Mouse (Mus musculus): ENCODE data around the gene Tmem258.
A peak's percentile ranks its signal among the peaks of the same experiment; 100 is the strongest.

The Tmem258 gene

DNA sequence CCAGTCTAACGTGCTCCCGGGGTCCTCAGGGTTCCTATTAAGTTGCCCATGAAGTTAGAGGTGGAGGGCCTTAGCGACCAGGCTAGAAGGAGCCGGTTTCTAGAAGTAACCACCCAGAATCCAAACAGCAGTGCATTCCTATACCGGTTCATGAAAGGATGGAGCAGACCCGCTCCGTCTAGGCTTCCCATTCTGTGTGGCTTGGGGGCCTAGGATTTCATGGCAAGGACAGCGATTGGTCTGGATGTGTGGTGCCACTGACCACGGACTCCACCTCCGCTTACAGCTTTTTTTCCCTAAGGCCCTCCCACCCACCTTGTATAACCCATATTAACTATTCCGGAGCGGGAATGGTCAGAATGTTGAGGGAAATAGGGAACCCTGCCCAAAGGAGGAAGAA, 19.7 kb upstream of the Tmem258 start:
- peak; percentile 37 for DNase-seq (ENCODE audit: low spot score)

DNA sequence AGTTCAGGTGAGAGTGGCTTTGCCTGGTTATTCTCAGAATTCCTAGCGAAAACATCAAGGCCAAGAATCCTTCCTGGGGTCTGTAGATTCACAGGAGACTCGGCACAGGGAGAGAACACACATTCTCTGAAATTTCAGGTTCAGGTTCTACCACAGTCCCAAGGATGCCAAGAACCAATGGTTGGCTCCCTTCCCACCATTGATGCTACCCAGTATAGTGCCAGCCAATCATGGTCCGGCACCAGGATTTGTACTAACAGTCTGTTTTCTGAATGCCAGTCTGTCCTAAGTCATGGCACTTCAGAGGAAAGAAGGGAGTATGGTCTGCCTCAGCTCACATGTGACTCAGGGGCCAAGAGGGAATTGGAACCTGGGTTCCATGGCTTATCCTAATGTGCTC, 17.9 kb upstream of the Tmem258 start:
- no peak for DNase-seq (ENCODE audit: low spot score)

DNA sequence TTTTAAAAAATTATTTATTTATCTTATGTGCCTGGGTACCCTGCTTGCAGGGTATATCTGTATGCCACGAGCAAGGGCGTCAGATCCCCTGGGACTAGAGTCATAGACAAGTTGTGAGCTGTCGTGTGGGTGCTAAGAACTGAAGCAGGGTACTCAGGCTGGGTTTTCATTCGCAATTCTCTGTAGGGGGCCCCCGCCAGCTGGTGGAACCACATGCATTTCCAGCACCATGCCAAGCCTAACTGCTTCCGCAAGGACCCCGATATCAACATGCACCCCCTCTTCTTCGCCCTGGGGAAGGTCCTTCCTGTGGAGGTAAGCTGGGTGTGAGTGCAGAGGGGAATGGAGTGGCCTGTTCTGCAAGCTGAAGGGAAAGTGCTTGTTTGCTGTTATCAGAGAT, 17.2 kb upstream of the Tmem258 start:
- DNase-seq (ENCODE audit: low spot score), result no peak

DNA sequence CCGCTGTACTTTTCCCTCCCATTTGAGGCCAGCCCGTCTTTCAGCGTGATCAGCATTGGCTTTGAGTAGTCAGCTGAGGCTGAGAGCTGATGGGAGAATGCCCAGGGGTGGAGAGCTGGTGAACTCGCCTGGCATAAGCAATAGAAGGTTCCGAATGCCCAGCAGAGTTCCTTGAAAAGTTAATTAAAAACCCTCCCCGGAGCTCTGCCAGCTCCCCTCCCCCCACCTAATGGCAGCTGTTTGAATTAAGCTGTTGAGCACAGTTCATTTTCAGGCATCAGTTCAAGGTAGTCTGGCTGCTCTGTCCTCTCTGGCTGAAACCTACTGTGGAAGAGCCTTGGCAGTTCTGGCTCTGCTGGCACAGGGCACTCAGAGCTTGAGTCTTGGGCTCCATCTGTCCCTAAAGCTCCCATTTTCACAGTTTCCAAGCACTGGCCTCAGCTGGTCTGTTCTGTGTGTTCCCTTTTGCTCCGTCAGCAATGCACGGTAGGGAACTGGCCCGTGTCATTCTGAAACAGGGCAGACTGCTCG, 15.5 kb upstream of the Tmem258 start:
- DNase-seq (ENCODE audit: low spot score), result peak; percentile 74

- DNase-seq (ENCODE audit: low spot score), result no peak
These were observed 14.8 kb upstream of the Tmem258 start for GRCm38 (mm10) chr19:10189022-10189421.

DNA sequence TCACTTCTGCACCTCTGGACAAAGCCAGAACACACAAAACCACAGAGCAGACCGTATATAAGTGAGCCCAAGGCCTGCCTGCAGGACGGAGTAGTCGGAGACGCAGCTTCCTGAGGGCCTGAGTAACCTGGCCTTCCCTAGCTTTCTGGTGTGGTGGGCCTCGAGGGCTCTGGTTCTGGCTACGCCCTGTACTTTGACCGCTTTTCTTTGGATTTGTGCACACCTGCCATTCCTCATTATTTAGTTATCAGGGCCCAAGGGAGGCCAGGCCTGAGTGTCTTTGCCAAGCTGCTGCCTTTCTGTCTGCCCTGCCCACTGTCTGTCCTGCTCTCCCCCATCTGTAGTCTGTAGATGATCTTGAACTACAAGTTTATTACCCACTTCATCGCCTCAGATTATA, 13.9 kb upstream of the Tmem258 start:
- DNase-seq (ENCODE audit: low spot score), result no peak

- DNase-seq (ENCODE audit: low spot score), result peak; percentile 79
These were observed 13.0 kb upstream of the Tmem258 start for GRCm38 (mm10) chr19:10190796-10191195.

DNA sequence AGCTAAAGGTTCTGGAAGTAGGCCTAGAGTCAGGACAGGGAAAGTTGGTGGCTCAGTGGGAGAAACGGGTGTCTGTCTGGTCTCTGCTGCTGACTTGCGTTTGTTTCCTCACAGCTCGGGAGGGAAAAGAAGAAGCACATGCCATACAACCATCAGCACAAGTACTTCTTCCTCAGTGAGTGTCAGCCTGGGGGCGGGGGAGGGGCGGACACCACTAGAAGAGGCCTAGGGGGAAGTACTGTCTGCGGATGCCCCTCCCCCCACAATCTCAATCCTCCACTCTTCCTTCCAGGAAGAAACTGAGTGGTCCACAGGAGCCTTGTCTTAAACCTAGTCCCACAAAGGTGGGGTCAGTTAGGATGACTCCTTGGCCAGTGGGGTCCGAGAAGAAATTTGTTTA, 12.5 kb upstream of the Tmem258 start:
- peak; percentile 46 for DNase-seq (ENCODE audit: low spot score)

GRCm38 (mm10) chr19:10194337-10194736, 9.5 kb upstream of the Tmem258 start:
- no peak for DNase-seq (ENCODE audit: low spot score)

GRCm38 (mm10) chr19:10195252-10195651, 8.6 kb upstream of the Tmem258 start:
- DNase-seq (ENCODE audit: low spot score), result no peak

DNA sequence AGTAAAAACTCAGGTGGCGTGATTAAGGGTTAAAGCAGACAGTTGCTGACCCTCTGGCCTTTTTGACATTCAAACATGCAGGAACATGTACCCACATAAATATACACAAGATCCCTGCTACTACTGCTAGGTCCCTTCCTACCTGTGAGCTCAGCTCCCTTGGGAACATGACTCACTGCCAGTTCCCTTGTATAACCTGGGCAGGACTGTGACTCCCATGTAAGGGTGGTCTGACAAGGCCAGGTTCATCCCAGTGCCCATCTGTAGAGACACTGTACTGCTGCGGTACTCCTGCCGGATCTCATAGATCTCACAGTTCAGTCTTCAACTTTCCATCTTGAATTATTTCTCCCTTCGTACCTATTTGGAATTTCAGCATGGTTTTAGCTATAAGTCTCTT, 6.7 kb upstream of the Tmem258 start:
- DNase-seq (ENCODE audit: low spot score), result no peak

DNA sequence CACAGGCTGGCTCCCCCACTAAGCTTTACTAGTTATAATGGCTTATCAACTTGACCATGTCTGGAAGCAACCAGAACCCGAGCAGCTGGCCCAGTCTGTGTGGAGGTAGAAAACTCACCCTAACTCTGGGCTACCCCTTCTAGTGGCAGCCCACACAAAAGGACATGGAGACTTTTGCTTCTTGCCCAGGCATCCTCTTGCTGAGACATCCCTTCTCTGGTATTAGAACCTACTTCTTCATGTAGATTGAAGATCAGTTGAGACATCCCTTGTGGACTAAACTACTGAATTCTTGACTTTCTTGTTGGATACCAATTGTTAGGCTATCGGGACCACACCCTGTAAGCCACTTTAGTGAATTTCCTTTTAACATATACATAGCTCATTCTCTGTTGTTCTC, 5.5 kb upstream of the Tmem258 start:
- no peak for DNase-seq (ENCODE audit: low spot score)

DNA sequence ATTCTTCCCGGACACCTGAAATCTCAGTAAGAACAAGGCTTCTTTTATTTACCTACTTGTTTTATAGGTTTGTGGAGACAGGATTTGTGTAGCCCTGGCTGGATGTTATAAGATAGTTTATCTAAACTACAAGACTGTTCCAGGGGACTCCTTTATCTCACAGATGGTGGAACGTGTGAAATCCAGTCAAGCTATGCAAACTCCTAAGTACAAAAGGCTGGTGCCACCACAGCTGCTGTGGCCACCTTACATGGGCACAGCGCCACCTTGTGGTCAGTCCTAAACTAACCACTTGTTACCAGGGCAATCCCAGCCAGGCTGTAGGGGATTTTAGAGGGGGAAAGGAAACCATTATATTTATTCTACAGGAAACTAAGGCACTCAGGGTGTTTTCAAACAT, 5.1 kb upstream of the Tmem258 start:
- peak; percentile 83 for DNase-seq (ENCODE audit: low spot score)

DNA sequence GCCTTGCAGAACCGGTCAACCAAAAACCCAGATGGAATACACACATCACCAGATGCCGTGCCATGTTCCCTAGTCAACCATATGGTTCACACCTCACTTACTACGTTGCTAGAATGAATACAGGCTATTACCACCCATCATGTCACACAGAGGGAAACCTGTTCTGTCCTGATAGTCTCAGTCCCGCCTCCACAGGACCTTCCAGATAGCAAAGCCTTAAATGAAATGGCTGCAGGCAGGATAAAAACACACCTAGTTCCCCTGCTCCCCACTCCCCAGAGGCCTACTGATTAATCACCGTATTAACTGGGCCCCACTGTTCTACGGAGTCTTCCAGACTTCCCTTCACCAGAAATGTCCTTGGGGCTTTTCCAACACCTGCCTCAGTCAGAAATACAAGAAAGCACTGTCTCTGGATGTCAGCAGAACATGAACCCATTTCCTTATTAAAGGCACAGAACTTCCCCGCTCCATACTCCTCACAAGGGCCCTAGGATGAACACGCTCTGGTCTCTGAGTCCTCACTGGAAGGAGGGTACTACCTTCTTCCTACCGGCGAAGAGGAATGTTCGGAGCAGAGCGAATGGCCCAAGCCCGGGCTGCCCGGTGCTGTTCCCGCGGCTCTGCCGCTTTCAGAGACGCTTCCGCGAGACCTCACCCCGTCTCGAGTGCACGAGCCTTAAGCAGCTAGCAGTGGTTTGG, 517 bp upstream of the Tmem258 start:
- no peak for DNase-seq (ENCODE audit: low spot score)

- DNase-seq (ENCODE audit: low spot score), result peak; percentile 77
These were observed 795 bp downstream of the Tmem258 start for GRCm38 (mm10) chr19:10204616-10205001.

DNA sequence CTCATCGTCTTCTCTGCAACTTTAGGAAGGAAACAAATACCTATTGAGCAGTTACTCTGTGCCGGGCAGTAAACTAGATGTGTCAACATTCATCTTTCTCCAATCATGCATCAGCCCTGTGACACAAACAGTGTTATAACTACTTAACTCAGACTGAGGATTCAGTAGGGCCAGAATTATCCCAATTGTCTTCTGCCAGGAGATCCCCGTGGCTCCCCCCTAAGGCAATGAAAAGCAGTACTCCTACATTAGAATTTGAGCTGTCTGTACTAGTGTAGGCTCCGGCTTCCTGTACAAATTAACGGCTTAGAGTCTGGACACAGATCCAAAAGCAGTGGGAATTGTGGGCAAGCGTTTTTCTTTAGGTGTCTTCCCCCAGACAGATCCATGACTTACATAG, 1.2 kb downstream of the Tmem258 start:
- DNase-seq (ENCODE audit: low spot score), result peak; percentile 35

- DNase-seq (ENCODE audit: low spot score), result no peak
These were observed 5.0 kb downstream of the Tmem258 start for GRCm38 (mm10) chr19:10208851-10209250.

- no peak for DNase-seq (ENCODE audit: low spot score)
These were observed 7.1 kb downstream of the Tmem258 start for GRCm38 (mm10) chr19:10210885-10211284.

DNA sequence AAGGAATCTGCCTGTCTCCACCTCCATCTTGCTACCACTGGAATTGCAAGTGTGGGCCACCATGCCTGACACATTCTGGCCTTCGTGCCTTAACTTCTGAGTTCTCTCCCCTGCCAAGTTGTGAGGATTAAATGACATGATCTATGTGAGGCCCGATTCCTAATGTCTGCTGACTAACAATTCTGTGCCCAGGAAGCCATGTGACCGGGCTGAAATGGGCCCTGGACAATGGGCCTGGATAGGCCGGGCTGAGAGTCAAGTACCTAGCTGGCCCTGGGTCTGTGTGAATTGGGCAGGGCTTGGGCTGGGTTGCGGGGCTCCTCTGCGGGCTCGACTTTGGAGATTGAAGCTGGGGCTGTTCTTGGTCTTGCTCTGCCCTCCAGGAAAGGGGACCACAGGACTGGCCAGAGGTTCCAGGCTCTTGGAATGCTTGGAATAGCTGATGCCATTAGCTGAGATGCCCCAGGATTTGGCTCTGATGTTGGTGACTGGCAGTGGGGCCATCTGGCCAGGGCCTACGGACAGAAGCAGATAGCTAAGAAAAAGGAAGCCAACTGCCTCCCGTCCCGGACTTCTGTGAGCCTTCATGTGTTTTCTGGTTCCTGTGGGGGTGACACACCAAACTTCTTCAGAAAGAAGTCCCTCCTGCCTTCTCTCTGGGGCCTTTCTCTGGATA, 10.1 kb downstream of the Tmem258 start:
- DNase-seq (ENCODE audit: low spot score), result no peak

DNA sequence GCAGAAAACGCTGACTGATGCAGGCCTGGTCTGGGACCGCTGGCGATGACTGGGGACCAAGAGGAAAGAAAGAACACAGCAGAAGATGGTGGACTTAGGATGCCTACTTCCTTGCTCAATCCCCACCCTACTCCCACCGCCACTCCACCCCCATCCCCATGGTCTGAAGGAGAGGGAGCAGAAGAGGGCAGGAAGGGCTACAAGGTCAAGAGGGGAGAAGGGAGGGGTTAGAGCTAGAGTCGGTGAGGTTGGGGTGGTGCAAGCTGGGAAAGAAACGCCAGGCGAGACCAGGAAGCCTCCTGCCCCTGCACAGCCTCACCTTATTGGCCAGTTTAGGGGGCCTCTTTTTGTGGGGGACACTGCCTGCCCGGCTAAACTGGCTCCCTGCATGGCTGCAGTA, 12.3 kb downstream of the Tmem258 start:
- no peak for DNase-seq (ENCODE audit: low spot score)

DNA sequence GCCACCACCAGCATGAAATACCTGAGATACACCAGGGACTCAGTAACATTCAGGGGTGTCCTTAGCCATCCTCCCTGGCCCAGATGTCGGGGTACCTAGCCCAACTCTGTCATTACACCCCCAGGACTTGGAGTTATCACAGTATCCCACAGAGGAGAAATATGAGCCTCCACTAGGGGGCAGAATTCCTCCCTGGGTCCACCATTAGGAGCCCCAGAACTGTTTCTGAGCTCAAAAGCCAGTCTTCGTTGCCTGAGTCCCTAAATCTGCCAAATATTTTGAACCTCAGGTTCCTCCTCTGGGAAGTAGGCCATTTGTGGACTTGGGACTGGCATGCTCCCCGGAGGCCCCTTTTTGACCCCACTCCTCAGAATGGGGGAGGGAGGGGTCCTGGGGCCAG, 15.3 kb downstream of the Tmem258 start:
- DNase-seq (ENCODE audit: low spot score), result peak; percentile 67

GRCm38 (mm10) chr19:10219593-10219992, 15.8 kb downstream of the Tmem258 start:
- DNase-seq (ENCODE audit: low spot score), result no peak

GRCm38 (mm10) chr19:10221585-10221984, 17.8 kb downstream of the Tmem258 start:
- no peak for DNase-seq (ENCODE audit: low spot score)

DNA sequence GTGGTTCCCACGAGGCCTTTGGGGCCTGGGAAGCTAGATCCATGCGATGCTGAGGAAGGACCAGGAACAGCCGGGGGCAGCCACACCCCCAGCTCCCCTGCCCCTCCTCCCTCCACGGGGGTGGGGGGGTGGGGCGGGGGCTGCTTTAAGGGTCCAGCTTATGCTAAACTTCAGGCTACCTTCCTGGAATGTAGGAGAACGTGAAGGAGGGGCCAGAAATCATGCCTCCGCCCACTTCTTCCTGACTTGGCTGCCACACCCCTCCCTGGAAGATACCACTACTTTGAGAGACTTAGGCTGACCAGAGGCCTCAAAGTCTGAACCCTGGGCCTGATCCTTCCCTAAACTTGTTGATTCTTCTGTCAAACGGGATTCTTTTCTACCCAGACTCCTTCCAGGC, 18.8 kb downstream of the Tmem258 start:
- no peak for DNase-seq (ENCODE audit: low spot score)

Data from layer of hippocampus, adult 11-12 months (tissue).